Comparison of ENCODE assay signal across 24 mouse cellular contexts in the genomic region with DNA sequence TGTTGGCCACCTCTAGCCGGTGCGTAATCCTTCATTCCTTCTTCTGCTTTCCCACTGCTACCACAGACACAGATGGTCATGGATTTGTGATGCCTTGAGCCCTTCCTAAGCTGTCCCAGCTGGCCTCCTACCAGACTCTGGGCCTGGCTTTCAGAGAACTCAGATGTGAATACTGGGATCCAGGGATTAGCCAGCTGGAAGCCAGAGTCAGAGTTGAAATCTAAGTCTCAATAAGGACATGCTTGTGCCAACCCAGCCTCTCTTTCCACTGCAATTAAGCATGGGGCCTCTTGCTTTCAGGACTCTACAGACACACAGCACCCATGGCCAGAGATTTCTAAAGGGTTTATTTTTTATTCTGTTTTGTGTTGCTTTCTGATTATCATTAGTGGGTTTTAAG.
A peak's percentile ranks its signal among the peaks of the same experiment; 100 is the strongest.
DNase-seq lines count a peak whose midpoint lies in the region; ATAC-seq and TF ChIP-seq lines count a peak whose summit lies in the region.
"Had no signal": no experiment of that assay in that cellular context is flagged by ENCODE, and none has a peak within 500 bp of the region (broad histone marks: within the 10 kb centered on the region; RNA-seq: fewer than 3 reads in every experiment).

No protein-coding gene starts in this region.

- no peak overlapping the region for H3K4me2 ChIP-seq in forebrain, embryonic 14.5 days (ENCODE audit: low read length)
- H3K4me2 ChIP-seq in forebrain, embryonic 13.5 days: no peak overlapping the region
- no peak overlapping the region for H3K4me2 ChIP-seq in hindbrain, postnatal 0 days (ENCODE audit: low read depth, low read length)
- no peak overlapping the region for H3K4me2 ChIP-seq in hindbrain, embryonic 13.5 days
- H3K4me2 ChIP-seq: forebrain, embryonic 12.5 days; heart, embryonic 12.5 days; neural tube, embryonic 13.5 days had no signal

- H3K36me3 ChIP-seq in forebrain, embryonic 14.5 days (ENCODE audit: control insufficient read depth, insufficient read depth, low read length): no peaks in the 10 kb centered on the region
- no peaks in the 10 kb centered on the region for H3K36me3 ChIP-seq in forebrain, embryonic 13.5 days (ENCODE audit: poor library complexity, severe bottlenecking)
- no peaks in the 10 kb centered on the region for H3K36me3 ChIP-seq in hindbrain, postnatal 0 days (ENCODE audit: insufficient read depth, low read length)
- H3K36me3 ChIP-seq in hindbrain, embryonic 13.5 days: no peaks in the 10 kb centered on the region
- H3K36me3 ChIP-seq: forebrain, embryonic 12.5 days; heart, embryonic 12.5 days; hindbrain, embryonic 10.5 days; neural tube, embryonic 13.5 days had no signal

- no peak overlapping the region for H3K4me3 ChIP-seq in forebrain, embryonic 14.5 days (ENCODE audit: low read depth, low read length)
- no peak overlapping the region for H3K4me3 ChIP-seq in forebrain, embryonic 13.5 days
- no peak overlapping the region for H3K4me3 ChIP-seq in hindbrain, postnatal 0 days (ENCODE audit: low read length)
- H3K4me3 ChIP-seq in hindbrain, embryonic 13.5 days: no peak overlapping the region
- H3K4me3 ChIP-seq: forebrain, embryonic 12.5 days; heart, embryonic 12.5 days; hindbrain, embryonic 10.5 days; left cerebral cortex, adult 2 months; myocyte; neural tube, embryonic 13.5 days had no signal

- H3K27me3 ChIP-seq in forebrain, embryonic 14.5 days (replicated peaks; ENCODE audit: control insufficient read depth, insufficient read depth, low read length): no peaks in the 10 kb centered on the region
- no peaks in the 10 kb centered on the region for H3K27me3 ChIP-seq in forebrain, embryonic 13.5 days
- no peaks in the 10 kb centered on the region for H3K27me3 ChIP-seq in hindbrain, postnatal 0 days (ENCODE audit: insufficient read depth, low read length)
- no peaks in the 10 kb centered on the region for H3K27me3 ChIP-seq in hindbrain, embryonic 13.5 days
- H3K27me3 ChIP-seq: forebrain, embryonic 12.5 days; heart, embryonic 12.5 days; neural tube, embryonic 13.5 days; Patski had no signal

- H3K9me3 ChIP-seq in forebrain, embryonic 14.5 days (replicated peaks; ENCODE audit: control insufficient read depth, low read length): no peaks in the 10 kb centered on the region
- no peaks in the 10 kb centered on the region for H3K9me3 ChIP-seq in forebrain, embryonic 13.5 days (replicated peaks)
- no peaks in the 10 kb centered on the region for H3K9me3 ChIP-seq in hindbrain, postnatal 0 days (ENCODE audit: low read length)
- no peaks in the 10 kb centered on the region for H3K9me3 ChIP-seq in hindbrain, embryonic 13.5 days
- H3K9me3 ChIP-seq: forebrain, embryonic 12.5 days; heart, embryonic 12.5 days; hindbrain, embryonic 10.5 days; neural tube, embryonic 13.5 days had no signal

- TF ChIP-seq CTCF in hindbrain, postnatal 0 days (IDR thresholded peaks at IDR 0.05; ENCODE audit: low read depth): no peak

- H3K27ac ChIP-seq in forebrain, embryonic 14.5 days (ENCODE audit: low read depth, low read length): no peak overlapping the region
- H3K27ac ChIP-seq in forebrain, embryonic 13.5 days: no peak overlapping the region
- H3K27ac ChIP-seq in hindbrain, postnatal 0 days: no peak overlapping the region
- H3K27ac ChIP-seq in hindbrain, embryonic 13.5 days: no peak overlapping the region
- H3K27ac ChIP-seq: forebrain, embryonic 12.5 days; hindbrain, embryonic 10.5 days; left cerebral cortex, adult 2 months; neural tube, embryonic 13.5 days had no signal

- no peak overlapping the region for H3K9ac ChIP-seq in forebrain, embryonic 14.5 days (ENCODE audit: low read length)
- no peak overlapping the region for H3K9ac ChIP-seq in forebrain, embryonic 13.5 days
- H3K9ac ChIP-seq in hindbrain, postnatal 0 days (replicated peaks; ENCODE audit: low read length): no peak overlapping the region
- H3K9ac ChIP-seq in hindbrain, embryonic 13.5 days: no peak overlapping the region
- H3K9ac ChIP-seq: forebrain, embryonic 12.5 days; heart, embryonic 12.5 days; neural tube, embryonic 13.5 days had no signal

- ATAC-seq in forebrain, embryonic 14.5 days: no peak
- ATAC-seq in forebrain, embryonic 13.5 days: no peak
- ATAC-seq in hindbrain, postnatal 0 days: peak; percentile 66
- no peak for ATAC-seq in hindbrain, embryonic 13.5 days (ENCODE audit: low FRiP score)
- ATAC-seq: intestine, postnatal 0 days; Patski had no signal

- DNase-seq in forebrain, embryonic 14.5 days (ENCODE audit: low spot score): peak; percentile 32
- DNase-seq in hindbrain, postnatal 0 days (ENCODE audit: low spot score): peak; percentile 66
- peak; percentile 24 to 32 for DNase-seq in right cerebral cortex, postnatal 10 days (ENCODE audit: low spot score in 2 of 2)
- DNase-seq in right cerebral cortex, postnatal 36 days (ENCODE audit: low spot score in 2 of 2): no peak
- peak; percentile 59 for DNase-seq in retina, postnatal 7 days (ENCODE audit: low read depth, low spot score)
- no peak for DNase-seq in layer of hippocampus, adult 11-12 months (ENCODE audit: low spot score)
- DNase-seq: adrenal gland, postnatal 36 days; cerebellum, adult 18-20 months; heart, postnatal 10 days; kidney, postnatal 4 days; layer of hippocampus, adult 9-11 months; lung, postnatal 4 days; right cerebral cortex, postnatal 14 days; spleen, adult 18-20 months had no signal

- WGBS in forebrain, embryonic 14.5 days: 61% methylated on average over 2 of the region's 2 CpGs
- 58% methylated on average over 2 of the region's 2 CpGs for WGBS in forebrain, embryonic 13.5 days
- WGBS in hindbrain, postnatal 0 days: 67% methylated on average over 2 of the region's 2 CpGs
- 88% methylated on average over 2 of the region's 2 CpGs for WGBS in hindbrain, embryonic 13.5 days

- H3K4me1 ChIP-seq in forebrain, embryonic 14.5 days (ENCODE audit: control insufficient read depth, insufficient read depth, low read length): 0 out of 2 replicates have a peak, but pooled peaks cover 3% of the 10 kb centered on the region
- peaks cover 5% of the 10 kb centered on the region; the same call in 1 of the 2 replicates for H3K4me1 ChIP-seq in forebrain, embryonic 13.5 days
- no peaks in the 10 kb centered on the region for H3K4me1 ChIP-seq in hindbrain, postnatal 0 days (ENCODE audit: insufficient read depth, low read length)
- no peaks in the 10 kb centered on the region for H3K4me1 ChIP-seq in hindbrain, embryonic 13.5 days (replicated peaks)
- H3K4me1 ChIP-seq: forebrain, embryonic 12.5 days; heart, embryonic 12.5 days; hindbrain, embryonic 10.5 days; neural tube, embryonic 13.5 days had no signal

Comparison
In these comparisons a context has a peak if more than half of its experiments do, and no peak if none do; other contexts are left out.
1. DNase-seq: peak in forebrain, embryonic 14.5 days (single experiment), hindbrain, postnatal 0 days (single experiment), right cerebral cortex, postnatal 10 days (2 of 2) and retina, postnatal 7 days (single experiment); none in right cerebral cortex, postnatal 36 days (0 of 2) and layer of hippocampus, adult 11-12 months (single experiment).